Mouse (Mus musculus): ENCODE measurements around the gene Hmgb2. TPM values are rescaled to one million over a fixed set of nuclear protein-coding genes. Genes with fewer than 3 reads are reported as not detected.

Gene Hmgb2
- polyA plus RNA-seq, 1 experiment from 2014 or later = 384 TPM

GRCm38 (mm10) chr8:57540951-57541350 is 29.2 kb downstream of the Hmgb2 start:
- Histone ChIP-seq H3K27me3 (ENCODE audit: insufficient read depth, poor library complexity, severe bottlenecking) (no peaks in the 10 kb centered on the region), H3K4me1 (no peaks in the 10 kb centered on the region), H3K36me3 (peaks cover 5% of the 10 kb centered on the region; the same call in 1 of the 2 replicates), H3K9me3 (no peaks in the 10 kb centered on the region), H3K27ac (no peak overlapping the region), H3K4me3 (no peak overlapping the region)
- 93% methylated on average over 11 of the region's 11 CpGs for WGBS
- DNase-seq (ENCODE audit: low spot score) = peak; percentile 20

- DNase-seq (ENCODE audit: low spot score) = peak; percentile 39
- Histone ChIP-seq H3K27me3 (ENCODE audit: insufficient read depth, poor library complexity, severe bottlenecking) (no peaks in the 10 kb centered on the region), H3K9me3 (no peaks in the 10 kb centered on the region), H3K4me3 (no peak overlapping the region), H3K4me1 (no peaks in the 10 kb centered on the region), H3K36me3 (0 out of 2 replicates have a peak, but pooled peaks cover under 1% of the 10 kb centered on the region), H3K27ac (no peak overlapping the region)
- 86% methylated on average over 9 of the region's 9 CpGs for WGBS
Observed at GRCm38 (mm10) chr8:57541405-57541804, 29.7 kb downstream of the Hmgb2 start.

GRCm38 (mm10) chr8:57546401-57546800 is 34.7 kb downstream of the Hmgb2 start:
- Histone ChIP-seq H3K27ac (no peak overlapping the region), H3K4me3 (no peak overlapping the region), H3K9me3 (no peaks in the 10 kb centered on the region), H3K36me3 (no peaks in the 10 kb centered on the region), H3K27me3 (ENCODE audit: insufficient read depth, poor library complexity, severe bottlenecking) (no peaks in the 10 kb centered on the region), H3K4me1 (no peaks in the 10 kb centered on the region)
- 86% methylated on average over 3 of the region's 3 CpGs for WGBS
- DNase-seq (ENCODE audit: low spot score) = no peak

- Histone ChIP-seq H3K9me3 (no peaks in the 10 kb centered on the region), H3K4me3 (no peak overlapping the region), H3K4me1 (no peaks in the 10 kb centered on the region), H3K27ac (no peak overlapping the region), H3K36me3 (no peaks in the 10 kb centered on the region), H3K27me3 (ENCODE audit: insufficient read depth, poor library complexity, severe bottlenecking) (no peaks in the 10 kb centered on the region)
- 81% methylated on average over 3 of the region's 3 CpGs for WGBS
- DNase-seq (ENCODE audit: low spot score) = no peak
Observed at GRCm38 (mm10) chr8:57546834-57547233, 35.1 kb downstream of the Hmgb2 start.

GRCm38 (mm10) chr8:57547581-57547980 is 35.9 kb downstream of the Hmgb2 start:
- Histone ChIP-seq H3K36me3 (no peaks in the 10 kb centered on the region), H3K4me1 (no peaks in the 10 kb centered on the region), H3K27ac (no peak overlapping the region), H3K9me3 (no peaks in the 10 kb centered on the region), H3K27me3 (ENCODE audit: insufficient read depth, poor library complexity, severe bottlenecking) (no peaks in the 10 kb centered on the region), H3K4me3 (no peak overlapping the region)
- 79% methylated on average over 12 of the region's 12 CpGs for WGBS
- DNase-seq (ENCODE audit: low spot score) = no peak

- Histone ChIP-seq H3K27me3 (ENCODE audit: insufficient read depth, poor library complexity, severe bottlenecking) (no peaks in the 10 kb centered on the region), H3K4me1 (no peaks in the 10 kb centered on the region), H3K36me3 (no peaks in the 10 kb centered on the region), H3K9me3 (no peaks in the 10 kb centered on the region), H3K4me3 (no peak overlapping the region), H3K27ac (no peak overlapping the region)
- 73% methylated on average over 14 of the region's 14 CpGs for WGBS
- DNase-seq (ENCODE audit: low spot score) = no peak
Observed at GRCm38 (mm10) chr8:57552102-57553032, 40.7 kb downstream of the Hmgb2 start.

DNA sequence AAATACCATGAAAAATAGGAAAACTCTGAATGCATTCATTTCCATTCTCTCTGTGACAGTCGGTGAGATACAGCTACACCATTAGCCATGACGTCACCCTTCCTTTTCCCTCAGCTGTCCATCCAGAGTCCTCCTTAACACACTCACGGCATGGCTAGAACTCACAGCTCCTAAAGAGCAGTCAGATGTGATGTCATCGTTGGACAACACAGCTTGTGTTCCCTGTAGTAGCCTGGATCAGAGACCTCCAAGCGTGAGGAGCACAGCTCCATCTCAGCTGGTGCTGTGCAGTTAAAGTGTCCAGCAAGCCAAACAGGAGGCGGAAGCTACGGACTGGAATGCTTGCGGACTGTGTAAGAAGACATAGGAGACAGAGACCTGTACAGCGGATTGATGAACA is 49.2 kb downstream of the Hmgb2 start:
- H3K9me3 ChIP-seq = no peaks in the 10 kb centered on the region
- H3K4me1 ChIP-seq = no peaks in the 10 kb centered on the region
- no peak overlapping the region for H3K4me3 ChIP-seq
- no peak overlapping the region for H3K27ac ChIP-seq
- H3K27me3 ChIP-seq (ENCODE audit: insufficient read depth, poor library complexity, severe bottlenecking) = no peaks in the 10 kb centered on the region
- DNase-seq (ENCODE audit: low spot score) = no peak
- WGBS = 84% methylated on average over 9 of the region's 9 CpGs
- H3K36me3 ChIP-seq = no peaks in the 10 kb centered on the region

GRCm38 (mm10) chr8:57562741-57563140 is 51.0 kb downstream of the Hmgb2 start:
- 85% methylated on average over 3 of the region's 3 CpGs for WGBS
- H3K4me1 ChIP-seq = no peaks in the 10 kb centered on the region
- no peak overlapping the region for H3K27ac ChIP-seq
- no peaks in the 10 kb centered on the region for H3K36me3 ChIP-seq
- no peak overlapping the region for H3K4me3 ChIP-seq
- no peaks in the 10 kb centered on the region for H3K27me3 ChIP-seq (ENCODE audit: insufficient read depth, poor library complexity, severe bottlenecking)
- DNase-seq (ENCODE audit: low spot score) = no peak
- no peaks in the 10 kb centered on the region for H3K9me3 ChIP-seq

- 92% methylated on average over 15 of the region's 15 CpGs for WGBS
- DNase-seq (ENCODE audit: low spot score) = no peak
- H3K36me3 ChIP-seq = no peaks in the 10 kb centered on the region
- no peaks in the 10 kb centered on the region for H3K4me1 ChIP-seq
- no peaks in the 10 kb centered on the region for H3K9me3 ChIP-seq
- no peak overlapping the region for H3K4me3 ChIP-seq
- H3K27ac ChIP-seq = no peak overlapping the region
- H3K27me3 ChIP-seq (ENCODE audit: insufficient read depth, poor library complexity, severe bottlenecking) = no peaks in the 10 kb centered on the region
Observed at GRCm38 (mm10) chr8:57563726-57564125, 52.0 kb downstream of the Hmgb2 start.

DNA sequence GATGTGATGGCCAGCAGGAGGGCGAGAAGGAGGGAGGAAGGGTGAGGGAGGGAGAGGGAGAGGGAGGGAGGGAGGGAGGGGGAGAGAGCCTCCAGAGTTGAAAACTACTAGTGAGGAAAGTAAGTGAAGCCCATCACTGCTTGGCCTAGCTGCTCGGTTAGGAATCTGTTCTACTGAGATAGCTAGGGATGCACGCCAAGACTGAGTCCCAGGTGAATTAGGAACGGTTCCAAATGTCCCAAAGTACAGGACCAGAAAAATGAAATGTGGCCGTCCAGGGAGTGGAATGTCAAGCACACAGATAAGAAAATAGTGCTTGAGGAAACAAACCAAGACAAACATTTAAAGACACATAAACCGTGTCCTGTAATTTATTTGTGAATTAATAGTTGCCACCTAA is 53.3 kb downstream of the Hmgb2 start:
- Histone ChIP-seq H3K4me3 (no peak overlapping the region), H3K27ac (no peak overlapping the region), H3K27me3 (ENCODE audit: insufficient read depth, poor library complexity, severe bottlenecking) (no peaks in the 10 kb centered on the region), H3K36me3 (no peaks in the 10 kb centered on the region), H3K9me3 (no peaks in the 10 kb centered on the region), H3K4me1 (no peaks in the 10 kb centered on the region)
- DNase-seq (ENCODE audit: low spot score) = no peak
- WGBS = 65% methylated on average over 6 of the region's 6 CpGs

Other genes with a start within 250 kb of the Hmgb2 start
- gene Hand2, start 190.9 kb upstream of the Hmgb2 start, polyA plus RNA-seq (2016; fragmentation: Nextera tagmentation; extraction: Ambion mirVana) = 10.3 and 16.7 TPM in 2 replicates
- 0.20 and 0.21 TPM in 2 replicates for gene Scrg1, start 56.0 kb upstream of the Hmgb2 start, polyA plus RNA-seq (2016; fragmentation: Nextera tagmentation; extraction: Ambion mirVana)
- gene Sap30, start 24.0 kb upstream of the Hmgb2 start, polyA plus RNA-seq (2016; fragmentation: Nextera tagmentation; extraction: Ambion mirVana) = 45.3 and 66.4 TPM in 2 replicates
- 9.3 and 16.1 TPM in 2 replicates for gene Galnt7, start 141.1 kb downstream of the Hmgb2 start, polyA plus RNA-seq (2016; fragmentation: Nextera tagmentation; extraction: Ambion mirVana)